Mouse (Mus musculus): Measurements from ENCODE around the gene Wipf1. TPM values are rescaled to one million over a fixed set of nuclear protein-coding genes. Genes with fewer than 3 reads are reported as not detected.
A peak's percentile ranks its signal among the peaks of the same experiment; 100 is the strongest.

The Wipf1 gene
- polyA plus RNA-seq, 1 experiment from 2014 or later: 8.0 TPM

DNA sequence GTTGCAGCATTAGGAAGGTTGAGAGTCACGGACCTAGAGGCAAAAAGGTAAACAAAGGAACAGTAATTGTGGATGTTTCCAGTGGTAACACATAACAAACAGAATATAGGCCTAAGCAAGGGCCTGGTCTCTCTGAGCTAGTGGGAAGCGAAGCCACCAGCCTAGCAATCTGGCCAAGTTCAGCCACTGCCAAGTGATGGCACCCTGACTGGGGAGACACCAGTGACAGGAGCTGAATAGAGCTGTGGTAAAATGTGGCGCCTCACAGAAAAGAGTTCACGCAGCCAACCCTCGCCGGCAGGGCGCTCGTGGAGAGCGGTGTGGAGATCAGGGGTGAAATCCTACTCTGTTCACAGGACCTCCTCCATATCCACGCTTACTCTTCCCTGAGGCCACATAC, 63.1 kb downstream of the Wipf1 start:
- no peak for DNase-seq (ENCODE audit: low spot score)
- no peak overlapping the region for H3K27ac ChIP-seq
- peaks cover 7% of the 10 kb centered on the region for H3K4me1 ChIP-seq (replicated peaks; ENCODE audit: insufficient read depth, low read length)
- no peak for TF ChIP-seq CTCF (IDR thresholded peaks at IDR 0.05; ENCODE audit: low read depth)
- no peaks in the 10 kb centered on the region for H3K27me3 ChIP-seq (ENCODE audit: insufficient read depth, low read length)
- H3K4me3 ChIP-seq (replicated peaks; ENCODE audit: low read depth, low read length): no peak overlapping the region
- 84% methylated on average over 10 of the region's 10 CpGs for WGBS
- no peaks in the 10 kb centered on the region for H3K9me3 ChIP-seq (replicated peaks; ENCODE audit: low read length)
- no peak overlapping the region for H3K9ac ChIP-seq (ENCODE audit: low read depth, low read length)
- ATAC-seq (replicated peaks; ENCODE audit: low FRiP score, low read depth): no peak
- no peak overlapping the region for H3K4me2 ChIP-seq (ENCODE audit: low read length)
- H3K36me3 ChIP-seq (ENCODE audit: insufficient read depth, low read length): no peaks in the 10 kb centered on the region

DNA sequence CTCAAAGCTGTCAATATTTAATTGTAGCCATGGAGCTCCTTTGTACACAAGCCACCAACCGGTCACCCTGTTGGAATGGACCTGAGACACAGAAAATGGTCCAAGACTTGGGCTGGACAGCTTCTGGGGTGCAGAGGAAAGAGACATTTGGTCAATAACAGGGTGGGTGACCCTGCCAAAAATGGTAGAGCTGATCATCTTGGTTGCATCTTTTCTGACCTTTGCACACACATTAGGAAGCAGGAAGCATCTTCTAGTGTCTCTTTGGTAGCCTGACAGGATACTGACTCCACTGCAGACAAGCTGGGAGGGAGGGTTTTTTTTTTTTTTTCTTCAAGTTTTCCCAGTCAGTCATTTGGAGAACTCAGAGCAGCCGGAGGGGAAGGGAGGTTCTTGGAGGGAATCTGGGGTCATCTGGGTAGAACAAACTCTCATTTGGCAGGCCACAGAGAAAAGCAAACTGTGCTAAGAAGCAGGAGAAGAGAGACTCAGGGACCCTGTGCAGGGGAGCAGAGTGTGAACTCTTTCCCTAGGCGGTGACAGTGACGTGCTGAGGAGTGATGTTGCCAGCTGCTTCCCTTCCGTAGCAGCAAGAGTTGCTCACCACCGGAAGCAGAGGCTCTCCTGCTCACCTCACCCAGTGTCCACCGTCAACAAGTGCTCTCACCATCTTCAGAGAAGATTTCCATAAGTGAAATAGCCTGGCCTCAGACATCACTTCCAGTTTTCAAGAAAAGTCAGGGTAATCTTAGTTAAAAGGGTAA, 65.9 kb downstream of the Wipf1 start:
- DNase-seq (ENCODE audit: low spot score) (peak; percentile 37), ATAC-seq (replicated peaks; ENCODE audit: low FRiP score, low read depth) (no peak)
- TF ChIP-seq CTCF (IDR thresholded peaks at IDR 0.05; ENCODE audit: low read depth): no peak
- Histone ChIP-seq H3K36me3 (ENCODE audit: insufficient read depth, low read length) (no peaks in the 10 kb centered on the region), H3K9ac (ENCODE audit: low read depth, low read length) (no peak overlapping the region), H3K27me3 (ENCODE audit: insufficient read depth, low read length) (no peaks in the 10 kb centered on the region), H3K4me3 (replicated peaks; ENCODE audit: low read depth, low read length) (no peak overlapping the region), H3K4me2 (ENCODE audit: low read length) (no peak overlapping the region), H3K4me1 (replicated peaks; ENCODE audit: insufficient read depth, low read length) (no peaks in the 10 kb centered on the region; the same call in 1 of the 2 replicates), H3K9me3 (replicated peaks; ENCODE audit: low read length) (no peaks in the 10 kb centered on the region), H3K27ac (0 out of 2 replicates have a peak overlapping the region, but pooled peaks have one; percentile 11)
- WGBS: 32% methylated on average over 7 of the region's 7 CpGs

DNA sequence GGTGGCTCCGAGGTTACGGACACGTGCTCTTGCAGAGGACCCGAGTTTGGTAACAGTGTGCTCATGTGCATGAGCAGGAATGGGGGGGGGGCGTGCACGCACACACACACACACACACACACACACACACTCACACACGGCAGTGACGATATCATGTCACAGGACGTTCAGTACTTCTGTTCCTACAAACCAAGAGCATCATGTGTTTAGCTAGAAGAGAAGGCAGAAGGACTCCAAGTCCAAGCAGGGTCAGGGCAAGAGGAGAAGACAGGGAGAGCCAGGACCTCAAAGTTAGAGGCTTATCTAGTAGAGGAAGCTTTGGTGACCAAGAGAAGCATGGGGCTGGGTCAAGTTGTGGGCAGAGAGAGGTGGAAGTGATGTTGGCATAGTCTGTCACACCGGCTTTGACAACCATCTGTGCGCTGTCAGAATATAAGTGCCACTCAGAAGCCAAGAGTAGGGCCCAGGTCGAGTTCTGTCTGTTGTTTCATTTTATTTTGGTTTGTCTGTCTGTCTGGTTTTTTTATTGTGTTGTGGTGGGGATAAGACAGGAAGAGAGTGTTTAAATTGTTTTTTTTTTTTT, 66.7 kb downstream of the Wipf1 start:
- WGBS: 90% methylated on average over 12 of the region's 12 CpGs

DNA sequence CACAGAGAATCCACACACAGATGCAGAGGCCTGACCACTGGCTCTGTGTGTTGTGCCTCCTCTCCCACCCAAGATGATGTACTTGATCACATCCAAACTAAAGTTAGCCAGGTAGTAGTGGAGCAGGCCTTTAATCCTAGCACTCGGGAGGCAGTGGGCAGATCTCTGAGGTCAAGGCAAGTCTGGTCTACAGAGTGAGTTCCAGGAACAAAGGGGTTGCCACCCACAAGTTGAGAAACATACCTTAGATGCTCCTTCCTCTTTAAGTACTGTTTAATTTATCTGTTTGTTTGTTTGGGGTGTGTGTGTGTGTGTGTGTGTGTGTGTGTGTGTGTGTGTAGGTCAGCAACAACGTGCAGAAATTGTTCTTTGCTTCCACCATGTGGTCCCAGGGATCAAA, 67.3 kb downstream of the Wipf1 start:
- Histone ChIP-seq H3K27ac (no peak overlapping the region), H3K9me3 (replicated peaks; ENCODE audit: low read length) (no peaks in the 10 kb centered on the region), H3K36me3 (ENCODE audit: insufficient read depth, low read length) (no peaks in the 10 kb centered on the region), H3K4me2 (ENCODE audit: low read length) (no peak overlapping the region), H3K4me3 (replicated peaks; ENCODE audit: low read depth, low read length) (no peak overlapping the region), H3K27me3 (ENCODE audit: insufficient read depth, low read length) (no peaks in the 10 kb centered on the region), H3K4me1 (replicated peaks; ENCODE audit: insufficient read depth, low read length) (no peaks in the 10 kb centered on the region; the same call in 1 of the 2 replicates), H3K9ac (ENCODE audit: low read depth, low read length) (no peak overlapping the region)
- no peak for TF ChIP-seq CTCF (IDR thresholded peaks at IDR 0.05; ENCODE audit: low read depth)
- ATAC-seq (replicated peaks; ENCODE audit: low FRiP score, low read depth) (no peak), DNase-seq (ENCODE audit: low spot score) (no peak)
- WGBS: 79% methylated on average over 2 of the region's 2 CpGs

More for the DNA sequence above, 66.7 kb downstream of the Wipf1 start:
- no peaks in the 10 kb centered on the region for H3K36me3 ChIP-seq (ENCODE audit: insufficient read depth, low read length)
- no peaks in the 10 kb centered on the region; the same call in 1 of the 2 replicates for H3K4me1 ChIP-seq (replicated peaks; ENCODE audit: insufficient read depth, low read length)
- H3K9ac ChIP-seq (ENCODE audit: low read depth, low read length): no peak overlapping the region
- H3K4me3 ChIP-seq (replicated peaks; ENCODE audit: low read depth, low read length): no peak overlapping the region
- ATAC-seq (replicated peaks; ENCODE audit: low FRiP score, low read depth) (no peak), DNase-seq (ENCODE audit: low spot score) (no peak)
- TF ChIP-seq CTCF (IDR thresholded peaks at IDR 0.05; ENCODE audit: low read depth): no peak
- no peak overlapping the region for H3K4me2 ChIP-seq (ENCODE audit: low read length)
- no peaks in the 10 kb centered on the region for H3K27me3 ChIP-seq (ENCODE audit: insufficient read depth, low read length)
- no peaks in the 10 kb centered on the region for H3K9me3 ChIP-seq (replicated peaks; ENCODE audit: low read length)
- H3K27ac ChIP-seq: no peak overlapping the region

DNA sequence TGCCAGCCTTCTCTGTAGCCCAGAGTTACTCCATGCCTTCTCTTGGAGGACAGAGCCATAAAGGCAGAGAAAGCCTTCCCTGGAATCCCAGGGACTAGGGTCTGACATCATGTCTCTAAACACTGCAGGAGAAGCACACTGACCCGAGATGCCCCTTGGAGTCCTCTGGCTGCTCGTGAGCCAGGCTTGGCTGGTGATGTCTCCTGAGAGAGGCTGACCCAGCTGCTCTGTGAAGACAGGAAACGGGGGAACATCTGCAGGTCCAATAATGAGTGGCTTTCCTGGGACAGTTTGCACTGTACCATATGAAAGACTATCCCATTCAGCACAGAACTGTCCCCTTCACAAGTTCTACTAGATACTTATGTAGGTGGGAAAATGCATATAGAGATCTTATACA, 69.4 kb downstream of the Wipf1 start:
- Histone ChIP-seq H3K4me3 (replicated peaks; ENCODE audit: low read depth, low read length) (no peak overlapping the region), H3K36me3 (ENCODE audit: insufficient read depth, low read length) (no peaks in the 10 kb centered on the region), H3K9me3 (replicated peaks; ENCODE audit: low read length) (no peaks in the 10 kb centered on the region), H3K4me1 (replicated peaks; ENCODE audit: insufficient read depth, low read length) (no peaks in the 10 kb centered on the region; the same call in 1 of the 2 replicates), H3K9ac (ENCODE audit: low read depth, low read length) (no peak overlapping the region), H3K27ac (no peak overlapping the region), H3K27me3 (ENCODE audit: insufficient read depth, low read length) (no peaks in the 10 kb centered on the region), H3K4me2 (ENCODE audit: low read length) (no peak overlapping the region)
- DNase-seq (ENCODE audit: low spot score): peak; percentile 10
- ATAC-seq (replicated peaks; ENCODE audit: low FRiP score, low read depth): no peak
- WGBS: 37% methylated on average over 3 of the region's 3 CpGs
- TF ChIP-seq CTCF (IDR thresholded peaks at IDR 0.05; ENCODE audit: low read depth): no peak

DNA sequence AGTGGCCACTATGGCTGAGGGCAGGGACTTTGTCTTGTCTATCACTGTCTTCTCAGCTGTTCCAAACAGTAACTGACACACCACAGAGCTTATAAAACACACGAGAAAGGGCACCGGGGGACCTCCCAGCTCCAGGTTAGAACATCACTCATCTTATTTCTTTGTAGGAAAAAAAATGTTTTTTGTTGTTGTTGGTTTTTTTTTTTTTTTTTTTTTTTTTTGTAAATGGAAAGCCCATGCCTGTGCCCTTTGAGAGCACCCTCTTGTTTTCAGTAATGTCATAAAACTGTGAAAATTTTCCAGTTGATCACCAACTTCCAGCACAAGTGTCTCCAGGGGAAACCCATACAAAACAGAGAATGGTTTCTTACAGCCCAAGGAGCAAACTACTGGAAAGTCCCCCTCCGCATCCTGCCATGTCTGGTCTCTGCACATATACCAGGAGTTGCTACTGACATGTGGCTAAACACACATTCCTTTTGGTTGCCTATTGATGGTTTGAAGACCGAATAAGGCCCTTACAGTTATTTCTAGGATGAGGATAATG, 69.9 kb downstream of the Wipf1 start:
- ATAC-seq (replicated peaks; ENCODE audit: low FRiP score, low read depth) (no peak), DNase-seq (ENCODE audit: low spot score) (no peak)
- Histone ChIP-seq H3K9me3 (replicated peaks; ENCODE audit: low read length) (no peaks in the 10 kb centered on the region), H3K4me2 (ENCODE audit: low read length) (no peak overlapping the region), H3K4me3 (replicated peaks; ENCODE audit: low read depth, low read length) (no peak overlapping the region), H3K36me3 (ENCODE audit: insufficient read depth, low read length) (no peaks in the 10 kb centered on the region), H3K27me3 (ENCODE audit: insufficient read depth, low read length) (no peaks in the 10 kb centered on the region), H3K4me1 (replicated peaks; ENCODE audit: insufficient read depth, low read length) (no peaks in the 10 kb centered on the region; the same call in 1 of the 2 replicates), H3K9ac (ENCODE audit: low read depth, low read length) (no peak overlapping the region), H3K27ac (no peak overlapping the region)
- 80% methylated on average over 4 of the region's 4 CpGs for WGBS
- no peak for TF ChIP-seq CTCF (IDR thresholded peaks at IDR 0.05; ENCODE audit: low read depth)
